In genomic region chr1:138847146-138847545, GRCm38 (mm10) we compare ENCODE assay signal across 10 mouse cellular contexts. TPM values are rescaled to one million over a fixed set of nuclear protein-coding genes. Genes with fewer than 3 reads are reported as not detected.
A peak's percentile ranks its signal among the peaks of the same experiment; 100 is the strongest.
DNase-seq lines count a peak whose midpoint lies in the region; ATAC-seq and TF ChIP-seq lines count a peak whose summit lies in the region.
"Had no signal": no experiment of that assay in that cellular context is flagged by ENCODE, and none has a peak within 500 bp of the region (broad histone marks: within the 10 kb centered on the region; RNA-seq: fewer than 3 reads in every experiment).

No protein-coding gene starts in this region.

- peaks cover 15% of the 10 kb centered on the region for H3K36me3 ChIP-seq in heart, embryonic 14.5 days (ENCODE audit: control insufficient read depth, insufficient read depth, low read length)
- H3K36me3 ChIP-seq in hindbrain, embryonic 15.5 days: no peaks in the 10 kb centered on the region; the same call in 1 of the 2 replicates
- H3K36me3 ChIP-seq in midbrain, embryonic 14.5 days (ENCODE audit: control insufficient read depth, insufficient read depth, low read length): peaks cover 7% of the 10 kb centered on the region; the same call in 1 of the 2 replicates

- no peak for TF ChIP-seq POLR2A in bone marrow macrophage, adult 2 months (IDR thresholded peaks at IDR 0.05; ENCODE audit: borderline replicate concordance, low read depth, low read length)

- H3K4me1 ChIP-seq in heart, embryonic 14.5 days (ENCODE audit: control insufficient read depth in 2 of 2, insufficient read depth in 2 of 2, low read length in 2 of 2): peaks cover 13 to 25% of the 10 kb centered on the region in 2 experiments
- peaks cover 3% of the 10 kb centered on the region for H3K4me1 ChIP-seq in bone marrow macrophage, adult 2 months (ENCODE audit: control insufficient read depth, insufficient read depth, low read length)
- peaks cover 31% of the 10 kb centered on the region for H3K4me1 ChIP-seq in hindbrain, embryonic 15.5 days (replicated peaks)
- H3K4me1 ChIP-seq in midbrain, embryonic 14.5 days (ENCODE audit: control insufficient read depth, insufficient read depth, low read length): peaks cover 15% of the 10 kb centered on the region

- H3K4me2 ChIP-seq in heart, embryonic 14.5 days (ENCODE audit: low read length): peak overlapping the region; percentile 53
- H3K4me2 ChIP-seq in hindbrain, embryonic 15.5 days: peak overlapping the region; percentile 32
- peak overlapping the region; percentile 63 for H3K4me2 ChIP-seq in midbrain, embryonic 14.5 days (ENCODE audit: low read length)

- no peak for TF ChIP-seq CTCF in bone marrow macrophage, adult 2 months (IDR thresholded peaks at IDR 0.05; ENCODE audit: low read depth, low read length)

- under 1% methylated on average over 21 of the region's 21 CpGs for WGBS in heart, embryonic 14.5 days
- WGBS in hindbrain, embryonic 15.5 days: under 1% methylated on average over 21 of the region's 21 CpGs
- WGBS in midbrain, embryonic 14.5 days: under 1% methylated on average over 21 of the region's 21 CpGs

- H3K27ac ChIP-seq in heart, embryonic 14.5 days (replicated peaks in 1 of 2; ENCODE audit: control insufficient read depth in 1 of 2, insufficient read depth in 1 of 2, low read depth in 2 of 2, low read length in 2 of 2): no peak overlapping the region
- no peak overlapping the region for H3K27ac ChIP-seq in bone marrow macrophage, adult 2 months (ENCODE audit: insufficient read depth, low read depth, low read length)
- peak overlapping the region; percentile 29; the same call in 1 of the 2 replicates for H3K27ac ChIP-seq in hindbrain, embryonic 15.5 days (replicated peaks)
- H3K27ac ChIP-seq in midbrain, embryonic 14.5 days (replicated peaks; ENCODE audit: low read depth, low read length): peak overlapping the region; percentile 97
- H3K27ac ChIP-seq: macrophage had no signal

- no peak overlapping the region for H3K9ac ChIP-seq in heart, embryonic 14.5 days (ENCODE audit: low read length)
- H3K9ac ChIP-seq in hindbrain, embryonic 15.5 days: 0 out of 2 replicates have a peak overlapping the region, but pooled peaks have one; percentile 25
- H3K9ac ChIP-seq in midbrain, embryonic 14.5 days (replicated peaks; ENCODE audit: low read length): peak overlapping the region; percentile 93

- H3K9me3 ChIP-seq in heart, embryonic 14.5 days (ENCODE audit: control insufficient read depth, low read length): no peaks in the 10 kb centered on the region
- no peaks in the 10 kb centered on the region for H3K9me3 ChIP-seq in hindbrain, embryonic 15.5 days
- H3K9me3 ChIP-seq in midbrain, embryonic 14.5 days (ENCODE audit: control insufficient read depth, low read length): no peaks in the 10 kb centered on the region

- no peak for ATAC-seq in heart, embryonic 14.5 days (ENCODE audit: insufficient number of reproducible peaks, insufficient read depth, low FRiP score, low read depth)
- ATAC-seq in hindbrain, embryonic 15.5 days (ENCODE audit: low FRiP score, low read depth): no peak
- ATAC-seq in midbrain, embryonic 14.5 days (ENCODE audit: low FRiP score, low TSS enrichment): no peak
- ATAC-seq in monocyte, adult 5-6 weeks (replicated peaks; ENCODE audit: insufficient number of reproducible peaks, low FRiP score, low TSS enrichment, poor library complexity, severe bottlenecking): no peak

- DNase-seq in heart, postnatal 36 days: no peak
- DNase-seq in midbrain, embryonic 14.5 days: peak; percentile 62
- DNase-seq in adrenal gland, adult 8-10 months: no peak
- DNase-seq in adrenal gland, adult 18-20 months (ENCODE audit: low spot score in 2 of 2): no peak

- H3K27me3 ChIP-seq in heart, embryonic 14.5 days (ENCODE audit: control insufficient read depth, insufficient read depth, low read length): peaks cover 70% of the 10 kb centered on the region
- peaks cover 69% of the 10 kb centered on the region for H3K27me3 ChIP-seq in hindbrain, embryonic 15.5 days
- peaks cover 50% of the 10 kb centered on the region for H3K27me3 ChIP-seq in midbrain, embryonic 14.5 days (ENCODE audit: control insufficient read depth, insufficient read depth, low read length)

- H3K4me3 ChIP-seq in heart, embryonic 14.5 days (ENCODE audit: control insufficient read depth in 1 of 2, insufficient read depth in 1 of 2, low read depth in 1 of 2, low read length in 2 of 2): peak overlapping the region; percentile 24 to 25
- peak overlapping the region; percentile 32 for H3K4me3 ChIP-seq in bone marrow macrophage, adult 2 months (ENCODE audit: insufficient read depth, low read length)
- peak overlapping the region; percentile 27 for H3K4me3 ChIP-seq in hindbrain, embryonic 15.5 days
- peak overlapping the region; percentile 47 for H3K4me3 ChIP-seq in midbrain, embryonic 14.5 days (replicated peaks; ENCODE audit: low read depth, low read length)

- intact Hi-C loops in heart, postnatal 36 days (cut with DNase I): no loop called here

RNA-seq across cellular contexts. Expression of gene Lhx9, which starts 1.2 kb away (rescaled TPM):
- 0.32 and 0.61 TPM in 2 replicates for polyA plus RNA-seq in heart, embryonic 14.5 days (2014; fragmentation: Nextera tagmentation; extraction: Ambion mirVana)
- not detected for total RNA-seq in heart, postnatal 36 days (2021)
- polyA plus RNA-seq in bone marrow macrophage, adult 2 months (2012; ENCODE audit: insufficient read depth, insufficient read length, missing spikeins): not detected in 2 replicates
- polyA plus RNA-seq in hindbrain, embryonic 15.5 days (2015; fragmentation: Nextera tagmentation; extraction: Ambion mirVana): 15.9 and 64.3 TPM in 2 replicates
- polyA plus RNA-seq in midbrain, embryonic 14.5 days (2014; fragmentation: Nextera tagmentation; extraction: Ambion mirVana): 114 and 129 TPM in 2 replicates
- total RNA-seq in monocyte, adult 5-6 weeks (2017): not detected in 3 replicates
- total RNA-seq in adrenal gland, adult 8-10 months (2022): not detected
- not detected for total RNA-seq in adrenal gland, adult 18-20 months (2021)
- total RNA-seq: gastrocnemius, adult 8-10 months had no signal
- polyA plus RNA-seq: macrophage had no signal

RNA-seq across cellular contexts. Expression of gene 2310009B15Rik, which starts 9.5 kb away (rescaled TPM):
- polyA plus RNA-seq in heart, embryonic 14.5 days (2014; fragmentation: Nextera tagmentation; extraction: Ambion mirVana): 30.5 and 40.3 TPM in 2 replicates
- 10 to 100 TPM; 10.8 to 15.2 TPM for total RNA-seq in heart, postnatal 36 days (2021)
- 16.0 and 17.4 TPM in 2 replicates for polyA plus RNA-seq in bone marrow macrophage, adult 2 months (2012; ENCODE audit: insufficient read depth, insufficient read length, missing spikeins)
- polyA plus RNA-seq in hindbrain, embryonic 15.5 days (2015; fragmentation: Nextera tagmentation; extraction: Ambion mirVana): 30.7 and 38.8 TPM in 2 replicates
- 47.4 and 52.1 TPM in 2 replicates for polyA plus RNA-seq in midbrain, embryonic 14.5 days (2014; fragmentation: Nextera tagmentation; extraction: Ambion mirVana)
- total RNA-seq in monocyte, adult 5-6 weeks (2017): 6.2 to 18.6 TPM (median 12.2 TPM) in 3 replicates
- 10 to 100 TPM; 19.5 to 24.4 (median 19.9) TPM for total RNA-seq in adrenal gland, adult 8-10 months (2022)
- total RNA-seq in adrenal gland, adult 18-20 months (2021): 10 to 100 TPM; 17.8 to 19.0 TPM

Comparison
In these comparisons a context has a peak if more than half of its experiments do, and no peak if none do; other contexts are left out.
1. H3K27ac ChIP-seq: peak in hindbrain, embryonic 15.5 days (single experiment) and midbrain, embryonic 14.5 days (single experiment); none in heart, embryonic 14.5 days (0 of 2) and bone marrow macrophage, adult 2 months (single experiment).
2. Peak in every context shown above with its lines, with median percentiles within 50 percentile points of each other: H3K4me2 ChIP-seq and H3K4me3 ChIP-seq.